Mouse (Mus musculus): ENCODE data around the gene Coq9. TPM values are rescaled to one million over a fixed set of nuclear protein-coding genes. Genes with fewer than 3 reads are reported as not detected.

The Coq9 gene
- polyA plus RNA-seq, 1 experiment, result 238 TPM

DNA sequence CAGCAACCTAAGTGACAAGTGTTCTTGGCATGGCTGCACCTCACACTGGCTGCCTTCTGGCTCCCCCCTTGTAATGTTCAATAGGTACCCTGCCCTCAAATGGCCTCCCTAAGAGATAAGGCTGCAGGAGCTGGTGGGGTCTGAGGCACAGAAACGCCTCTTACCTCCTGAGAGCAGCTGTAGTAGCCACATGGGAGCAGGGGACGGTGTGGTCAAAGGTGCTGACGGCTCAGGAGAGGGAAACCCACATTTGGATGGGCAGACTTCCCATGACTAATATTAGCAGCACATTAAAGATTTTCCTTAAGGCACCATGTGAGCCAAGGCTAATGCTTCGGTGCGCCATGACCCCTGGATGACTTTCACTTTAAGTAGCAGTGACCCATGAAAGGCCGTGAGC is 62.5 kb downstream of the Coq9 start:
- H3K4me1 ChIP-seq (ENCODE audit: control insufficient read depth, insufficient read depth, insufficient read length, low read length), result peaks cover 33% of the 10 kb centered on the region
- H3K36me3 ChIP-seq (ENCODE audit: control insufficient read depth, insufficient read depth, low read length), result no peaks in the 10 kb centered on the region; the same call in 1 of the 2 replicates
- H3K27me3 ChIP-seq (ENCODE audit: control insufficient read depth, insufficient read depth, low read length), result no peaks in the 10 kb centered on the region
- 23% methylated on average over 6 of the region's 6 CpGs for WGBS
- TF ChIP-seq CTCF (IDR thresholded peaks at IDR 0.05; ENCODE audit: extremely low read depth, insufficient read length, insufficient replicate concordance, low read depth, low read length) (no peak), POLR2A (IDR thresholded peaks at IDR 0.05; ENCODE audit: low read depth, low read length) (no peak)
- H3K4me3 ChIP-seq (ENCODE audit: low read depth, low read length), result no peak overlapping the region
- no peak overlapping the region for H3K27ac ChIP-seq (ENCODE audit: insufficient read depth, low read depth, low read length)

DNA sequence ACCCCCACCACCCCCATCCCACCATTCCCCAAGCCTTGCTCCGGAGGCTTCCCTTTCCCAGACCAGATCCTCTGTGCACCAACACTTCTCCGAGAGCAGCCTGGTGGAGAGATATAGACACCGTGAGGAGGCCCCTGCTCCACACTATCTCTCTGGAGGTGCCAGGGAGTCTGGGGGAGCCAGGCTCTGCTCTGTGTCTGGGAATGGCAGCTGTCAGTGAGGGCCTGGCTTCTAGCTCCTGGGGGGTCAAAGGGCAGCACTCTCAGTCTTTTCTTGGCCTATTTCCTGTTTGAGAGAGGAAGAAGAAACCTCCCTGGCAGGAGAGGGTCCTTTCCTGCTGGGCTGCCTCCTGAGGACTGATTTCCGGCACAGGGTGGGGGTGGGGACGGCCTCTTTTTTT is 62.9 kb downstream of the Coq9 start:
- TF ChIP-seq CTCF (IDR thresholded peaks at IDR 0.05; ENCODE audit: extremely low read depth, insufficient read length, insufficient replicate concordance, low read depth, low read length) (no peak), POLR2A (IDR thresholded peaks at IDR 0.05; ENCODE audit: low read depth, low read length) (no peak)
- Histone ChIP-seq H3K4me1 (ENCODE audit: control insufficient read depth, insufficient read depth, insufficient read length, low read length) (peaks cover 33% of the 10 kb centered on the region), H3K4me3 (ENCODE audit: low read depth, low read length) (no peak overlapping the region), H3K27ac (ENCODE audit: insufficient read depth, low read depth, low read length) (peak overlapping the region; percentile 13; the same call in 1 of the 2 replicates), H3K27me3 (ENCODE audit: control insufficient read depth, insufficient read depth, low read length) (no peaks in the 10 kb centered on the region), H3K36me3 (ENCODE audit: control insufficient read depth, insufficient read depth, low read length) (no peaks in the 10 kb centered on the region; the same call in 1 of the 2 replicates)
- WGBS, result 13% methylated on average over 5 of the region's 5 CpGs

DNA sequence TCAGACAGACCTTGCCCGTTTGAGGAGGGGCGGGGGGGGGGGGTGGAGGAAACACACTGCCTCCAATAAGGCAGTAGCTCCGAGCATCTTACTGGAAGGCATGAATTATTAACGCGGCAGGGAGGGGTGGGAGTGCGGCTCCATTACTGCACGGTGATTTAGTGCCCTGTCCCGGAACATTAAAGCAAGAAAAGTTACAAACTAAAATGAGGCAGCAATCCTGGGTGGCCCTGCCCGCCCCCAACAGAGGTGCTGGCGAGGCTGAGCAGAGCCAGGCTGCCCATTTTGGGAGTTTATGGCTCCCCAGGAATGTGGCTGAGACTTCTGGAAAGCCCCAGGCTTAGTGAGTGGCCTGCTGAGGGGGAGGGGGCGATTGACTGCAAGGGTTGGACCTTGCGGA is 65.6 kb downstream of the Coq9 start:
- TF ChIP-seq POLR2A (IDR thresholded peaks at IDR 0.05; ENCODE audit: low read depth, low read length), result no peak
- TF ChIP-seq CTCF (IDR thresholded peaks at IDR 0.05; ENCODE audit: extremely low read depth, insufficient read length, insufficient replicate concordance, low read depth, low read length), result no peak
- WGBS, result 74% methylated on average over 12 of the region's 12 CpGs
- Histone ChIP-seq H3K36me3 (ENCODE audit: control insufficient read depth, insufficient read depth, low read length) (no peaks in the 10 kb centered on the region; the same call in 1 of the 2 replicates), H3K27ac (ENCODE audit: insufficient read depth, low read depth, low read length) (no peak overlapping the region), H3K4me1 (ENCODE audit: control insufficient read depth, insufficient read depth, insufficient read length, low read length) (peaks cover 33% of the 10 kb centered on the region), H3K4me3 (ENCODE audit: low read depth, low read length) (no peak overlapping the region), H3K27me3 (ENCODE audit: control insufficient read depth, insufficient read depth, low read length) (no peaks in the 10 kb centered on the region)

Other genes with a start within 250 kb of the Coq9 start
- gene Rspry1, start 236.4 kb upstream of the Coq9 start, polyA plus RNA-seq (2012; rRNA removed), result 1.9 and 3.5 TPM in 2 replicates
- 9.1 and 24.2 TPM in 2 replicates for gene Fam192a, start 236.3 kb upstream of the Coq9 start, polyA plus RNA-seq (2012; rRNA removed)
- 26.3 and 50.7 TPM in 2 replicates for gene Arl2bp, start 171.7 kb upstream of the Coq9 start, polyA plus RNA-seq (2012; rRNA removed)
- gene Pllp, start 142.0 kb upstream of the Coq9 start, polyA plus RNA-seq (2012; rRNA removed), result 50.9 and 84.3 TPM in 2 replicates
- 4.2 and 6.5 TPM in 2 replicates for gene Ccl22, start 92.7 kb upstream of the Coq9 start, polyA plus RNA-seq (2012; rRNA removed)
- gene Cx3cl1, start 66.3 kb upstream of the Coq9 start, polyA plus RNA-seq (2012; rRNA removed), result 55.9 and 160 TPM in 2 replicates
- 0.62 and 0.94 TPM in 2 replicates for gene Ccl17, start 27.9 kb upstream of the Coq9 start, polyA plus RNA-seq (2012; rRNA removed)
- gene Ciapin1, start within 50 bp of the Coq9 start, polyA plus RNA-seq (2012; rRNA removed), result 16.7 and 32.0 TPM in 2 replicates
- gene Polr2c, start 19.1 kb downstream of the Coq9 start, polyA plus RNA-seq (2012; rRNA removed), result 32.3 and 57.1 TPM in 2 replicates
- gene Dok4, start 38.0 kb downstream of the Coq9 start, polyA plus RNA-seq (2012; rRNA removed), result 58.8 and 156 TPM in 2 replicates
- gene Ccdc102a, start 79.8 kb downstream of the Coq9 start, polyA plus RNA-seq (2012; rRNA removed), result 8.1 TPM in 2 replicates
- gene Adgrg5, start 85.4 kb downstream of the Coq9 start, polyA plus RNA-seq (2012; rRNA removed), result 10.2 and 15.4 TPM in 2 replicates
- 32.3 and 36.4 TPM in 2 replicates for gene Adgrg1, start 136.4 kb downstream of the Coq9 start, polyA plus RNA-seq (2012; rRNA removed)
- 3.5 and 7.6 TPM in 2 replicates for gene Adgrg3, start 179.4 kb downstream of the Coq9 start, polyA plus RNA-seq (2012; rRNA removed)
- gene Drc7, start 216.8 kb downstream of the Coq9 start, polyA plus RNA-seq (2012; rRNA removed), result not detected in 2 replicates
- gene Katnb1, start 242.9 kb downstream of the Coq9 start, polyA plus RNA-seq (2012; rRNA removed), result 7.9 and 17.7 TPM in 2 replicates

Measured in small intestine, adult 2 months (tissue).